Mouse (Mus musculus): Measurements from ENCODE around the gene Rnf2. TPM values are rescaled to one million over a fixed set of nuclear protein-coding genes. Genes with fewer than 3 reads are reported as not detected.

The Rnf2 gene
- total and polyA plus RNA-seq, 3 experiments = 27.5 to 78.2 (median 30.7) TPM

- Histone ChIP-seq H3K9me3 (replicated peaks; ENCODE audit: insufficient read depth, low read length) (no peaks in the 10 kb centered on the region), H3K4me1 (ENCODE audit: control insufficient read depth in 1 of 2, insufficient read depth in 2 of 2, low read length in 2 of 2) (no peaks in the 10 kb centered on the region), H3K27ac (ENCODE audit: control insufficient read depth, low read depth, low read length) (no peak overlapping the region), H3K27me3 (ENCODE audit: control insufficient read depth in 1 of 2, insufficient read depth in 2 of 2, low read length in 2 of 2) (no peaks in the 10 kb centered on the region), H3K9ac (ENCODE audit: control insufficient read depth, low read depth, low read length, poor library complexity, severe bottlenecking) (no peak overlapping the region), H3K36me3 (ENCODE audit: control insufficient read depth in 1 of 2, insufficient read depth in 2 of 2, low read length in 2 of 2) (no peaks in the 10 kb centered on the region), H3K4me3 (ENCODE audit: control insufficient read depth in 1 of 2, insufficient read depth in 1 of 2, low read depth in 2 of 2, low read length in 2 of 2) (no peak overlapping the region), H3K79me2 (ENCODE audit: control insufficient read depth, insufficient read depth, low read length, poor library complexity) (no peaks in the 10 kb centered on the region)
- no peak for DNase-seq (ENCODE audit: low read depth, low spot score)
- no peak for TF ChIP-seq CTCF (IDR thresholded peaks at IDR 0.05 in 2 of 3, conservative IDR thresholded peaks at IDR 0.05 in 1 of 3; ENCODE audit: control insufficient read depth in 1 of 3, insufficient read depth in 1 of 3, low read depth in 2 of 3, low read length in 3 of 3, poor library complexity in 1 of 3, severe bottlenecking in 1 of 3)
- TF ChIP-seq BHLHE40 (IDR thresholded peaks at IDR 0.05; ENCODE audit: borderline replicate concordance, low read depth, low read length) = no peak
- no peak for TF ChIP-seq CHD2 (IDR thresholded peaks at IDR 0.05; ENCODE audit: low read length)
- no peak for TF ChIP-seq ZC3H11A (IDR thresholded peaks at IDR 0.05; ENCODE audit: low read depth, low read length)
- TF ChIP-seq TCF12 (IDR thresholded peaks at IDR 0.05; ENCODE audit: low read depth, low read length) = no peak
- TF ChIP-seq POLR2A (IDR thresholded peaks at IDR 0.05; ENCODE audit: control insufficient read depth in 1 of 2, insufficient read depth in 1 of 2, low read depth in 1 of 2, low read length in 2 of 2, poor library complexity in 1 of 2) = no peak
- TF ChIP-seq EP300 (IDR thresholded peaks at IDR 0.05; ENCODE audit: low read depth in 1 of 2, low read length in 2 of 2) = no peak
- TF ChIP-seq MEF2A (IDR thresholded peaks at IDR 0.05; ENCODE audit: extremely low read depth, insufficient replicate concordance, low read depth, low read length, poor library complexity, severe bottlenecking) = no peak
- no peak for TF ChIP-seq JUND (IDR thresholded peaks at IDR 0.05; ENCODE audit: low read depth, low read length)
- no peak for TF ChIP-seq SMC3 (IDR thresholded peaks at IDR 0.05; ENCODE audit: low read depth, low read length)
- no peak for TF ChIP-seq MXI1 (IDR thresholded peaks at IDR 0.05; ENCODE audit: low read depth, low read length)
- no peak for TF ChIP-seq CHD1 (IDR thresholded peaks at IDR 0.05; ENCODE audit: low read depth, low read length)
These were observed 17.0 kb upstream of the Rnf2 start for GRCm38 (mm10) chr1:151517571-151518250.

DNA sequence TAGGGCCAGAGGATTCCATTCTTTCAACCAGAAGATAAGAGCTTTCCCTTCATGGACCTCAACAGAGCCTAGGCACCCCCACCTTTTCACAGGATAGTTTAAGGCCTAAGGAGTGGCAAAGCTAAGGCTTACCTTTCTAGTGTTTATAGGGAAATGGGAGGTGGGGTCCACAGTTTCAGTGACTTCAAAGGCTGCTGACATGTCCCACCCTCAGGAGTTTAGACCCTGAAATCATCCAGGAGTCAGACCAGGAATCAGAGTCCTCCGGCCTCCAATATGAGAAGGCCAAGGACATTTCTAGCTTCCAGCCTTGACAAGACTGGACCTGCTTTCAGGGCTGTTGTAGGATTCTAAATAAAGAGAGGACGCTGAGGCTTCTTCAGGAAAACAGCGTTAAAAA lies 16.1 kb upstream of the Rnf2 start:
- H3K9me3 ChIP-seq (replicated peaks; ENCODE audit: insufficient read depth, low read length) = no peaks in the 10 kb centered on the region
- no peaks in the 10 kb centered on the region for H3K79me2 ChIP-seq (ENCODE audit: control insufficient read depth, insufficient read depth, low read length, poor library complexity)
- no peaks in the 10 kb centered on the region for H3K36me3 ChIP-seq (ENCODE audit: control insufficient read depth in 1 of 2, insufficient read depth in 2 of 2, low read length in 2 of 2)
- no peak overlapping the region for H3K27ac ChIP-seq (ENCODE audit: control insufficient read depth, low read depth, low read length)
- H3K4me3 ChIP-seq (ENCODE audit: control insufficient read depth in 1 of 2, insufficient read depth in 1 of 2, low read depth in 2 of 2, low read length in 2 of 2) = no peak overlapping the region
- H3K27me3 ChIP-seq (ENCODE audit: control insufficient read depth in 1 of 2, insufficient read depth in 2 of 2, low read length in 2 of 2) = no peaks in the 10 kb centered on the region
- DNase-seq (ENCODE audit: low read depth, low spot score) = no peak
- H3K4me1 ChIP-seq (ENCODE audit: control insufficient read depth in 1 of 2, insufficient read depth in 2 of 2, low read length in 2 of 2) = no peaks in the 10 kb centered on the region
- H3K9ac ChIP-seq (ENCODE audit: control insufficient read depth, low read depth, low read length, poor library complexity, severe bottlenecking) = no peak overlapping the region
- TF ChIP-seq ZMIZ1 (IDR thresholded peaks at IDR 0.05; ENCODE audit: low read depth, low read length) (no peak), ZKSCAN1 (IDR thresholded peaks at IDR 0.05; ENCODE audit: low read depth, low read length) (no peak), NRF1 (IDR thresholded peaks at IDR 0.05; ENCODE audit: insufficient read depth, low read depth, low read length, poor library complexity, severe bottlenecking) (no peak), HCFC1 (IDR thresholded peaks at IDR 0.05; ENCODE audit: low read depth, low read length) (no peak), MAZ (IDR thresholded peaks at IDR 0.05; ENCODE audit: low read depth, low read length) (no peak), MYC (IDR thresholded peaks at IDR 0.05; ENCODE audit: low read depth, low read length) (no peak), MEF2A (IDR thresholded peaks at IDR 0.05; ENCODE audit: extremely low read depth, insufficient replicate concordance, low read depth, low read length, poor library complexity, severe bottlenecking) (no peak), NELFE (IDR thresholded peaks at IDR 0.05; ENCODE audit: low read depth, low read length) (no peak), TCF12 (IDR thresholded peaks at IDR 0.05; ENCODE audit: low read depth, low read length) (no peak), ZC3H11A (IDR thresholded peaks at IDR 0.05; ENCODE audit: low read depth, low read length) (no peak), BHLHE40 (IDR thresholded peaks at IDR 0.05; ENCODE audit: borderline replicate concordance, low read depth, low read length) (no peak), RCOR1 (IDR thresholded peaks at IDR 0.05; ENCODE audit: low read depth, low read length) (no peak), GATA1 (IDR thresholded peaks at IDR 0.05; ENCODE audit: low read depth, low read length) (no peak), MAX (IDR thresholded peaks at IDR 0.05; ENCODE audit: low read length) (no peak), SIN3A (IDR thresholded peaks at IDR 0.05; ENCODE audit: low read length) (no peak), ELF1 (IDR thresholded peaks at IDR 0.05; ENCODE audit: low read depth, low read length) (no peak), USF2 (IDR thresholded peaks at IDR 0.05; ENCODE audit: borderline replicate concordance in 1 of 2, insufficient read depth in 1 of 2, low read depth in 1 of 2, low read length in 2 of 2) (no peak), GABPA (IDR thresholded peaks at IDR 0.05; ENCODE audit: low read depth, low read length) (no peak), KAT2A (conservative IDR thresholded peaks at IDR 0.05; ENCODE audit: low read depth, low read length) (no peak), SMC3 (IDR thresholded peaks at IDR 0.05; ENCODE audit: low read depth, low read length) (no peak)

All from MEL (cell line).